16 mouse cellular contexts compared by ENCODE assay signal in the genomic region with DNA sequence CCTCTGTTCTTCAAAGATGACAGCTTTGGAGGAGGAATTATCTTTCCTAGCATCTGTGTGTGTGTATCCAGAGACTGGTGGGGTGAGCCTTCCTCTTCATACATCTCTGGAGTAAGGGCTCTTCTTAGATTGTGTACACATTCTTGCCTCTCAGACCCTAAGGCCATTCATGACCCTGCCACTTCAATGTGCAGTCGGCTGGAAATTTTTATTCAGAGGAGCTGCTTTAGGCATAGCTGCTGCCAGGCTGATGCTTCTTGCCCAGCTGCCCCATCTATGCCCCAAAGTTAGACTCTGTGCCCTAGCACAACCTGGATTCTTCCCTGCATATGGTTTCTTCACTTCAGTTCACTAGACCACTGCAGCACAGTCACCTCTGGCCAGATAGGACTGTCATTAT.
"Had no signal": no experiment of that assay in that cellular context is flagged by ENCODE, and none has a peak within 500 bp of the region (broad histone marks: within the 10 kb centered on the region; RNA-seq: fewer than 3 reads in every experiment).

No protein-coding gene starts in this region.

- H3K4me2 ChIP-seq: liver, embryonic 11.5 days; liver, embryonic 15.5 days; midbrain, embryonic 13.5 days; neural tube, embryonic 15.5 days; stomach, embryonic 15.5 days had no signal

- H3K36me3 ChIP-seq: limb, embryonic 10.5 days; liver, embryonic 15.5 days; midbrain, embryonic 13.5 days; neural tube, embryonic 15.5 days; stomach, embryonic 15.5 days had no signal

- ATAC-seq: lung, postnatal 0 days; midbrain, embryonic 13.5 days had no signal

- H3K27me3 ChIP-seq: liver, embryonic 15.5 days; midbrain, embryonic 13.5 days; neural tube, embryonic 15.5 days; stomach, embryonic 15.5 days had no signal

- H3K4me3 ChIP-seq: layer of hippocampus, adult 2 months; limb, embryonic 10.5 days; liver, embryonic 15.5 days; midbrain, embryonic 13.5 days; myocyte; neural tube, embryonic 15.5 days; stomach, embryonic 15.5 days had no signal

- H3K4me1 ChIP-seq: limb, embryonic 10.5 days; liver, embryonic 15.5 days; midbrain, embryonic 13.5 days; neural tube, embryonic 15.5 days; stomach, embryonic 15.5 days had no signal

- DNase-seq: kidney, postnatal 10 days; kidney, postnatal 4 days; lung, adult 2 months; lung, postnatal 36 days; right cerebral cortex, postnatal 14 days; thymus, adult 2 months; thymus, postnatal 25 days had no signal

- H3K9me3 ChIP-seq: limb, embryonic 10.5 days; liver, embryonic 15.5 days; midbrain, embryonic 13.5 days; neural tube, embryonic 15.5 days; stomach, embryonic 15.5 days had no signal

- H3K9ac ChIP-seq: liver, embryonic 15.5 days; midbrain, embryonic 13.5 days; neural tube, embryonic 15.5 days; stomach, embryonic 15.5 days had no signal

- H3K27ac ChIP-seq: layer of hippocampus, adult 2 months; limb, embryonic 10.5 days; liver, embryonic 15.5 days; midbrain, embryonic 13.5 days; neural tube, embryonic 15.5 days; stomach, embryonic 15.5 days had no signal
